Mouse (Mus musculus) bone marrow macrophage, adult 2 months (primary cell): ENCODE data around the gene A430078G23Rik.

Experiments used
- CTCF ChIP-seq: IDR thresholded peaks from 2 replicates; pipeline ENCODE4 v1.5.1; 2012; ENCODE audit warnings: low read depth, mild to moderate bottlenecking, low read length, moderate library complexity
- POLR2A ChIP-seq: IDR thresholded peaks from 2 replicates; pipeline ENCODE4 v1.6.1; 2012; ENCODE audit warnings: mild to moderate bottlenecking, low read depth, low read length, borderline replicate concordance

DNA sequence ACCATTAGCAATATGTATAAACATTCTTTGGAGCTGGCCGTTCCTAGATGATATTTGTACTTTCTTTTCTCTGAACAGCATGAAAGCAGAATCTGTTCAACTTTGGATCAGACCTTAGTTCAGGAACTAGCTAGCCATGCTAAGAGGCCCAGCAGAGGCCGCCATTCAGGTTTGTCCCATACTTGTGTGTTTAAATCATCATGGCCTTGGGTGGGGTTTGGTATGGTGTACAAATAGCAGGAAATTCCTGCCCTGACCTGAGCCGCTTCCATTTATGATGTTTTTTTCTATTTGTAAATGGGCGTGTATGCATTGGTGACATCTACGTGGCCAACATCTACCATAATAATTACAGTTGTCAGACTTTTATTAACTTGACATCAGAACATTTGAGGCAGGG lies 72.0 kb downstream of the A430078G23Rik start:
- no peak for TF ChIP-seq POLR2A
- no peak for TF ChIP-seq CTCF
